Mouse (Mus musculus): ENCODE results near the gene Chchd10. TPM values are rescaled to one million over a fixed set of nuclear protein-coding genes. Genes with fewer than 3 reads are reported as not detected.

The Chchd10 gene
- total and polyA plus RNA-seq, 2 experiments: 657 to 1,843 TPM

- no peak overlapping the region for H3K4me3 ChIP-seq (ENCODE audit: insufficient read depth, low read depth, low read length)
- WGBS: 83% methylated on average over 6 of the region's 6 CpGs
- no peak overlapping the region for H3K27ac ChIP-seq (replicated peaks; ENCODE audit: insufficient read depth, low read depth, low read length)
- no peak overlapping the region for H3K9ac ChIP-seq (ENCODE audit: low read depth, low read length)
- no peaks in the 10 kb centered on the region for H3K27me3 ChIP-seq (ENCODE audit: control insufficient read depth, insufficient read depth, low read length)
- no peak for TF ChIP-seq CTCF (IDR thresholded peaks at IDR 0.05; ENCODE audit: low read depth, low read length)
- no peak for TF ChIP-seq POLR2A (IDR thresholded peaks at IDR 0.05; ENCODE audit: extremely low read depth, insufficient read depth, low read length)
- H3K4me1 ChIP-seq (ENCODE audit: control insufficient read depth, insufficient read depth, low read length): peaks cover 5% of the 10 kb centered on the region; the same call in 1 of the 2 replicates
- H3K36me3 ChIP-seq (ENCODE audit: control insufficient read depth, insufficient read depth, low read length): no peaks in the 10 kb centered on the region; the same call in 1 of the 2 replicates
- H3K79me2 ChIP-seq (ENCODE audit: control insufficient read depth, insufficient read depth, low read length): no peaks in the 10 kb centered on the region
- no peak for DNase-seq (ENCODE audit: extremely low read depth, low read depth, low spot score)
These were observed 38.3 kb upstream of the Chchd10 start for GRCm38 (mm10) chr10:75894601-75895000.

GRCm38 (mm10) chr10:75895730-75896129, 37.2 kb upstream of the Chchd10 start:
- H3K4me1 ChIP-seq (ENCODE audit: control insufficient read depth, insufficient read depth, low read length): peaks cover 5% of the 10 kb centered on the region; the same call in 1 of the 2 replicates
- no peak overlapping the region for H3K4me3 ChIP-seq (ENCODE audit: insufficient read depth, low read depth, low read length)
- no peak for DNase-seq (ENCODE audit: extremely low read depth, low read depth, low spot score)
- H3K79me2 ChIP-seq (ENCODE audit: control insufficient read depth, insufficient read depth, low read length): no peaks in the 10 kb centered on the region
- WGBS: 95% methylated on average over 5 of the region's 5 CpGs
- H3K36me3 ChIP-seq (ENCODE audit: control insufficient read depth, insufficient read depth, low read length): no peaks in the 10 kb centered on the region; the same call in 1 of the 2 replicates
- H3K27me3 ChIP-seq (ENCODE audit: control insufficient read depth, insufficient read depth, low read length): no peaks in the 10 kb centered on the region
- TF ChIP-seq POLR2A (IDR thresholded peaks at IDR 0.05; ENCODE audit: extremely low read depth, insufficient read depth, low read length): no peak
- no peak for TF ChIP-seq CTCF (IDR thresholded peaks at IDR 0.05; ENCODE audit: low read depth, low read length)
- no peak overlapping the region for H3K27ac ChIP-seq (replicated peaks; ENCODE audit: insufficient read depth, low read depth, low read length)
- H3K9ac ChIP-seq (ENCODE audit: low read depth, low read length): no peak overlapping the region

GRCm38 (mm10) chr10:75896208-75896607, 36.7 kb upstream of the Chchd10 start:
- DNase-seq (ENCODE audit: extremely low read depth, low read depth, low spot score): no peak
- Histone ChIP-seq H3K79me2 (ENCODE audit: control insufficient read depth, insufficient read depth, low read length) (no peaks in the 10 kb centered on the region), H3K36me3 (ENCODE audit: control insufficient read depth, insufficient read depth, low read length) (no peaks in the 10 kb centered on the region; the same call in 1 of the 2 replicates)

GRCm38 (mm10) chr10:75897373-75897772, 35.6 kb upstream of the Chchd10 start:
- WGBS: 42% methylated on average over 6 of the region's 6 CpGs
- Histone ChIP-seq H3K27ac (replicated peaks; ENCODE audit: insufficient read depth, low read depth, low read length) (no peak overlapping the region), H3K36me3 (ENCODE audit: control insufficient read depth, insufficient read depth, low read length) (peaks cover under 1% of the 10 kb centered on the region; the same call in 1 of the 2 replicates), H3K4me3 (ENCODE audit: insufficient read depth, low read depth, low read length) (no peak overlapping the region), H3K4me1 (ENCODE audit: control insufficient read depth, insufficient read depth, low read length) (peaks cover 5% of the 10 kb centered on the region; the same call in 1 of the 2 replicates), H3K9ac (ENCODE audit: low read depth, low read length) (no peak overlapping the region), H3K27me3 (ENCODE audit: control insufficient read depth, insufficient read depth, low read length) (no peaks in the 10 kb centered on the region), H3K79me2 (ENCODE audit: control insufficient read depth, insufficient read depth, low read length) (no peaks in the 10 kb centered on the region)
- TF ChIP-seq POLR2A (IDR thresholded peaks at IDR 0.05; ENCODE audit: extremely low read depth, insufficient read depth, low read length) (no peak), CTCF (IDR thresholded peaks at IDR 0.05; ENCODE audit: low read depth, low read length) (peak; percentile 83)
- DNase-seq (ENCODE audit: extremely low read depth, low read depth, low spot score): peak; percentile 35

More at GRCm38 (mm10) chr10:75896208-75896607, 36.7 kb upstream of the Chchd10 start:
- H3K27ac ChIP-seq (replicated peaks; ENCODE audit: insufficient read depth, low read depth, low read length): no peak overlapping the region
- 100% methylated on average over 1 of the region's 1 CpGs for WGBS
- H3K27me3 ChIP-seq (ENCODE audit: control insufficient read depth, insufficient read depth, low read length): no peaks in the 10 kb centered on the region
- no peak overlapping the region for H3K9ac ChIP-seq (ENCODE audit: low read depth, low read length)
- peaks cover 5% of the 10 kb centered on the region; the same call in 1 of the 2 replicates for H3K4me1 ChIP-seq (ENCODE audit: control insufficient read depth, insufficient read depth, low read length)
- H3K4me3 ChIP-seq (ENCODE audit: insufficient read depth, low read depth, low read length): no peak overlapping the region
- TF ChIP-seq CTCF (IDR thresholded peaks at IDR 0.05; ENCODE audit: low read depth, low read length) (no peak), POLR2A (IDR thresholded peaks at IDR 0.05; ENCODE audit: extremely low read depth, insufficient read depth, low read length) (no peak)

GRCm38 (mm10) chr10:75898039-75898564, 34.8 kb upstream of the Chchd10 start:
- WGBS: 78% methylated on average over 6 of the region's 6 CpGs
- no peaks in the 10 kb centered on the region for H3K27me3 ChIP-seq (ENCODE audit: control insufficient read depth, insufficient read depth, low read length)
- H3K4me1 ChIP-seq (ENCODE audit: control insufficient read depth, insufficient read depth, low read length): peaks cover 5% of the 10 kb centered on the region; the same call in 1 of the 2 replicates
- H3K9ac ChIP-seq (ENCODE audit: low read depth, low read length): no peak overlapping the region; the same call in 1 of the 2 replicates
- no peaks in the 10 kb centered on the region for H3K79me2 ChIP-seq (ENCODE audit: control insufficient read depth, insufficient read depth, low read length)
- no peak for DNase-seq (ENCODE audit: extremely low read depth, low read depth, low spot score)
- no peak overlapping the region for H3K4me3 ChIP-seq (ENCODE audit: insufficient read depth, low read depth, low read length)
- peaks cover 2% of the 10 kb centered on the region; the same call in 1 of the 2 replicates for H3K36me3 ChIP-seq (ENCODE audit: control insufficient read depth, insufficient read depth, low read length)
- TF ChIP-seq POLR2A (IDR thresholded peaks at IDR 0.05; ENCODE audit: extremely low read depth, insufficient read depth, low read length) (no peak), CTCF (IDR thresholded peaks at IDR 0.05; ENCODE audit: low read depth, low read length) (no peak)
- H3K27ac ChIP-seq (replicated peaks; ENCODE audit: insufficient read depth, low read depth, low read length): no peak overlapping the region

GRCm38 (mm10) chr10:75898846-75899245, 34.1 kb upstream of the Chchd10 start:
- TF ChIP-seq POLR2A (IDR thresholded peaks at IDR 0.05; ENCODE audit: extremely low read depth, insufficient read depth, low read length) (no peak), CTCF (IDR thresholded peaks at IDR 0.05; ENCODE audit: low read depth, low read length) (no peak)
- H3K9ac ChIP-seq (ENCODE audit: low read depth, low read length): no peak overlapping the region
- no peaks in the 10 kb centered on the region for H3K4me1 ChIP-seq (ENCODE audit: control insufficient read depth, insufficient read depth, low read length)
- peaks cover 5% of the 10 kb centered on the region; the same call in 1 of the 2 replicates for H3K36me3 ChIP-seq (ENCODE audit: control insufficient read depth, insufficient read depth, low read length)
- no peaks in the 10 kb centered on the region for H3K79me2 ChIP-seq (ENCODE audit: control insufficient read depth, insufficient read depth, low read length)
- DNase-seq (ENCODE audit: extremely low read depth, low read depth, low spot score): peak; percentile 29
- H3K27me3 ChIP-seq (ENCODE audit: control insufficient read depth, insufficient read depth, low read length): no peaks in the 10 kb centered on the region
- WGBS: 40% methylated on average over 3 of the region's 3 CpGs
- H3K27ac ChIP-seq (replicated peaks; ENCODE audit: insufficient read depth, low read depth, low read length): no peak overlapping the region
- H3K4me3 ChIP-seq (ENCODE audit: insufficient read depth, low read depth, low read length): no peak overlapping the region

Measured in liver, adult 2 months (tissue).